Mouse (Mus musculus): ENCODE results near the gene Thra. TPM values are rescaled to one million over a fixed set of nuclear protein-coding genes. Genes with fewer than 3 reads are reported as not detected.
"Not testable (repeated sequence)": the region's sequence is repeated elsewhere in the genome, so short reads cannot be mapped to it uniquely, and the experiment has no call there.

Thra gene
- total and polyA plus RNA-seq, 3 experiments = 89.4 to 105 (median 103) TPM

GRCm38 (mm10) chr11:98710416-98711045 is 29.9 kb upstream of the Thra start:
- peak; percentile 98 for TF ChIP-seq CTCF (IDR thresholded peaks at IDR 0.05)
- TF ChIP-seq POLR2A (IDR thresholded peaks at IDR 0.05; ENCODE audit: insufficient read depth, low read depth, low read length) = no peak
- TF ChIP-seq EP300 (IDR thresholded peaks at IDR 0.05; ENCODE audit: insufficient read depth, low read depth, low read length) = peak; percentile 90
- Histone ChIP-seq H3K27me3 (ENCODE audit: control insufficient read depth, insufficient read depth, low read length) (no peaks in the 10 kb centered on the region), H3K9ac (ENCODE audit: low read depth, low read length) (peak overlapping the region; percentile 12; the same call in 1 of the 2 replicates), H3K4me1 (ENCODE audit: control insufficient read depth, insufficient read depth, low read length) (peaks cover 25% of the 10 kb centered on the region), H3K79me2 (replicated peaks; ENCODE audit: control insufficient read depth, insufficient read depth, low read length) (no peaks in the 10 kb centered on the region), H3K36me3 (ENCODE audit: control insufficient read depth, insufficient read depth, low read length) (peaks cover 2% of the 10 kb centered on the region; the same call in 1 of the 2 replicates), H3K27ac (peak overlapping the region; percentile 77), H3K4me3 (peak overlapping the region; percentile 14; the same call in 1 of the 2 replicates)
- peak; percentile 85 to 90 for DNase-seq
- intact Hi-C loops (cut with DNase I) = no loop called here
- WGBS = 23% methylated on average over 12 of the region's 12 CpGs

- Histone ChIP-seq H3K9ac (ENCODE audit: low read depth, low read length) (no peak overlapping the region), H3K36me3 (ENCODE audit: control insufficient read depth, insufficient read depth, low read length) (peaks cover 2% of the 10 kb centered on the region; the same call in 1 of the 2 replicates), H3K27ac (peak overlapping the region; percentile 77), H3K79me2 (replicated peaks; ENCODE audit: control insufficient read depth, insufficient read depth, low read length) (no peaks in the 10 kb centered on the region), H3K27me3 (ENCODE audit: control insufficient read depth, insufficient read depth, low read length) (no peaks in the 10 kb centered on the region), H3K4me3 (no peak overlapping the region; the same call in 1 of the 2 replicates), H3K4me1 (ENCODE audit: control insufficient read depth, insufficient read depth, low read length) (peaks cover 25% of the 10 kb centered on the region)
- no peak for TF ChIP-seq CTCF (IDR thresholded peaks at IDR 0.05)
- no peak for TF ChIP-seq EP300 (IDR thresholded peaks at IDR 0.05; ENCODE audit: insufficient read depth, low read depth, low read length)
- TF ChIP-seq POLR2A (IDR thresholded peaks at IDR 0.05; ENCODE audit: insufficient read depth, low read depth, low read length) = no peak
- DNase-seq = no peak
- intact Hi-C loops (cut with DNase I) = no loop called here
- 48% methylated on average over 4 of the region's 4 CpGs for WGBS
Observed at GRCm38 (mm10) chr11:98711046-98711434, 29.4 kb upstream of the Thra start.

- WGBS = 87% methylated on average over 6 of the region's 6 CpGs
- H3K79me2 ChIP-seq (replicated peaks; ENCODE audit: control insufficient read depth, insufficient read depth, low read length); H3K27ac ChIP-seq; H3K4me3 ChIP-seq; H3K36me3 ChIP-seq (ENCODE audit: control insufficient read depth, insufficient read depth, low read length); DNase-seq; H3K27me3 ChIP-seq (ENCODE audit: control insufficient read depth, insufficient read depth, low read length); intact Hi-C loops (cut with DNase I); H3K9ac ChIP-seq (ENCODE audit: low read depth, low read length): not testable (repeated sequence)
- peaks cover 25% of the 10 kb centered on the region for H3K4me1 ChIP-seq (ENCODE audit: control insufficient read depth, insufficient read depth, low read length)
- TF ChIP-seq CTCF (IDR thresholded peaks at IDR 0.05) = peak; percentile 57
Observed at GRCm38 (mm10) chr11:98712009-98712408, 28.4 kb upstream of the Thra start.

DNA sequence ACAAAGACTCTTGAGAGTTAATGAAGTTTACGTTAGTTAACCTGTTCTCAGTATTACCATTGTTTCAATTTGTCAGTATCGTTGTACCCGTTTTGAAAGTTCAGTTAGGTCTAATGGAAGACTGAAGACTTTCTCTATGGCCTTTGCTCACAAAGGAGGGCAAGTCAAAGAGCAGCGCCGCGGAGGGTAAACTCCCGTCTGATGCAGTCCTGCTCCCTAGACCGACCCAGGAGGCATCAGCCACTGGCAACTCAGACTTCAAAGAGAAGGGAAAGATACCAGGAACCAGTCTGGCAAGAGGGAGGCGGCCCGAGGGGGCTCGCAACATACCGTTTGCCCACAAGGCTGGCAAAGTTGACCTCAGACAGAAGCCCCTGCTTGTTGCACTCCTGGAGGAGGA is 26.7 kb upstream of the Thra start:
- 88% methylated on average over 12 of the region's 12 CpGs for WGBS
- TF ChIP-seq CTCF (IDR thresholded peaks at IDR 0.05) (no peak), POLR2A (IDR thresholded peaks at IDR 0.05; ENCODE audit: insufficient read depth, low read depth, low read length) (no peak), EP300 (IDR thresholded peaks at IDR 0.05; ENCODE audit: insufficient read depth, low read depth, low read length) (no peak)
- H3K27me3 ChIP-seq (ENCODE audit: control insufficient read depth, insufficient read depth, low read length) = no peaks in the 10 kb centered on the region
- intact Hi-C loops (cut with DNase I) = no loop called here
- peaks cover 5% of the 10 kb centered on the region for H3K36me3 ChIP-seq (ENCODE audit: control insufficient read depth, insufficient read depth, low read length)
- H3K27ac ChIP-seq = no peak overlapping the region
- no peak overlapping the region for H3K4me3 ChIP-seq
- H3K9ac ChIP-seq (ENCODE audit: low read depth, low read length) = no peak overlapping the region
- H3K4me1 ChIP-seq (ENCODE audit: control insufficient read depth, insufficient read depth, low read length) = peaks cover 24% of the 10 kb centered on the region
- no peaks in the 10 kb centered on the region for H3K79me2 ChIP-seq (replicated peaks; ENCODE audit: control insufficient read depth, insufficient read depth, low read length)
- DNase-seq = no peak

DNA sequence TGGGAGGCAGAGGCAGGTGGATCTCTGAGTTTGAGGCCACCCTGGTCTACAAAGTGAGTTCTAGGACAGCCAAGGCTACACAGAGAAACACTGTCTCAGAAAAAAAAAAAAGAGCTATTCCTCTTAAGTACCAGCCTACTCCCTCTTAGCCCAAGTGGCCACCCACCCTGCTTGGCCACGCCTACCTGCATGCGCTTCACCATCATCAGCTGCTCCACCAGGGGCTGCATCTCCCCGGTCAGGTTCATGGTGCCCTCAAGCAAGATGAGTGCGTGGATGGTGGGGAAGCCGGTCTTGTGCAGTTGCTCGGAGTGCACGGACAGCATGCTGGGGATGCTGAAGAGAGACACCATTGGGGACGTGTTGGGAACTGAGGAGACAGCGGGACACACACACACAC is 24.5 kb upstream of the Thra start:
- no peak overlapping the region for H3K27ac ChIP-seq
- DNase-seq = no peak
- H3K36me3 ChIP-seq (ENCODE audit: control insufficient read depth, insufficient read depth, low read length) = peaks cover 2% of the 10 kb centered on the region
- TF ChIP-seq POLR2A (IDR thresholded peaks at IDR 0.05; ENCODE audit: insufficient read depth, low read depth, low read length) (no peak), CTCF (IDR thresholded peaks at IDR 0.05) (no peak), EP300 (IDR thresholded peaks at IDR 0.05; ENCODE audit: insufficient read depth, low read depth, low read length) (no peak)
- peaks cover 8% of the 10 kb centered on the region for H3K4me1 ChIP-seq (ENCODE audit: control insufficient read depth, insufficient read depth, low read length)
- H3K9ac ChIP-seq (ENCODE audit: low read depth, low read length) = no peak overlapping the region
- intact Hi-C loops (cut with DNase I) = loop anchor here (2.0 kb wide), 1 partner anchor 39 kb away; no protein-coding TSS in a partner anchor
- no peaks in the 10 kb centered on the region for H3K27me3 ChIP-seq (ENCODE audit: control insufficient read depth, insufficient read depth, low read length)
- H3K79me2 ChIP-seq (replicated peaks; ENCODE audit: control insufficient read depth, insufficient read depth, low read length) = no peaks in the 10 kb centered on the region
- H3K4me3 ChIP-seq = no peak overlapping the region
- WGBS = 96% methylated on average over 9 of the region's 9 CpGs

GRCm38 (mm10) chr11:98717904-98718303 is 22.5 kb upstream of the Thra start:
- Histone ChIP-seq H3K36me3 (ENCODE audit: control insufficient read depth, insufficient read depth, low read length) (peaks cover 2% of the 10 kb centered on the region), H3K4me3 (no peak overlapping the region), H3K79me2 (replicated peaks; ENCODE audit: control insufficient read depth, insufficient read depth, low read length) (no peaks in the 10 kb centered on the region), H3K27ac (peak overlapping the region; percentile 11; the same call in 1 of the 2 replicates), H3K4me1 (ENCODE audit: control insufficient read depth, insufficient read depth, low read length) (peaks cover 12% of the 10 kb centered on the region), H3K9ac (ENCODE audit: low read depth, low read length) (peak overlapping the region; percentile 40; the same call in 1 of the 2 replicates), H3K27me3 (ENCODE audit: control insufficient read depth, insufficient read depth, low read length) (no peaks in the 10 kb centered on the region)
- intact Hi-C loops (cut with DNase I) = loop anchor here (1.0 to 2.0 kb wide), 3 partner anchors 21 to 70 kb away; no protein-coding TSS in a partner anchor
- WGBS = 13% methylated on average over 13 of the region's 13 CpGs
- peak; percentile 74 to 80 for DNase-seq
- 0 out of 2 replicates have a peak, but pooled peaks have one; percentile 32 for TF ChIP-seq EP300 (IDR thresholded peaks at IDR 0.05; ENCODE audit: insufficient read depth, low read depth, low read length)
- no peak for TF ChIP-seq POLR2A (IDR thresholded peaks at IDR 0.05; ENCODE audit: insufficient read depth, low read depth, low read length)
- peak; percentile 95 for TF ChIP-seq CTCF (IDR thresholded peaks at IDR 0.05)
